Mouse (Mus musculus) kidney, embryonic 16.5 days (tissue): ENCODE results near the gene S100a5. TPM values are rescaled to one million over a fixed set of nuclear protein-coding genes. Genes with fewer than 3 reads are reported as not detected.

Experiments used
- ATAC-seq: fragments of 200-750 bp; cut with Nextera tagmentation; 2 replicates; pipeline ENCODE4 v1.8.0; 2017; ENCODE audit warnings: moderate TSS enrichment; ENCODE audit not compliant: low FRiP score, low TSS enrichment
- H3K27ac ChIP-seq: fragments of 300-500 bp; sonication (generic); 2 replicates; pipeline ENCODE4 v1.5.1; 2014; ENCODE audit warnings: low read length
- H3K27me3 ChIP-seq: fragments of 300-500 bp; sonication (generic); 2 replicates; pipeline ENCODE4 v1.6.1; 2014; ENCODE audit warnings: low read length, control low read depth, mixed read lengths; ENCODE audit not compliant: insufficient read depth
- H3K36me3 ChIP-seq: fragments of 300-500 bp; sonication (generic); 2 replicates; pipeline ENCODE4 v1.6.1; 2014; ENCODE audit warnings: low read length, control low read depth, mixed read lengths; ENCODE audit not compliant: insufficient read depth
- H3K4me1 ChIP-seq: fragments of 300-500 bp; sonication (generic); 2 replicates; pipeline ENCODE4 v1.6.1; 2014; ENCODE audit warnings: low read length, control low read depth, mixed read lengths; ENCODE audit not compliant: insufficient read depth
- H3K4me2 ChIP-seq: fragments of 300-500 bp; sonication (generic); replicated peaks from 2 replicates; pipeline ENCODE4 v1.6.1; 2014; ENCODE audit warnings: low read depth, low read length
- H3K4me3 ChIP-seq: fragments of 300-500 bp; sonication (generic); 2 replicates; pipeline ENCODE4 v1.5.1; 2014; ENCODE audit warnings: mild to moderate bottlenecking, low read length
- H3K9ac ChIP-seq: fragments of 300-500 bp; sonication (generic); replicated peaks from 2 replicates; pipeline ENCODE4 v1.6.1; 2014; ENCODE audit warnings: low read length
- H3K9me3 ChIP-seq: fragments of 300-500 bp; sonication (generic); 2 replicates; pipeline ENCODE4 v1.6.1; 2016; ENCODE audit warnings: low read length, control low read depth
- WGBS: fragments of 180-500 bp; shearing (Covaris S2); extraction: QIAGEN DNeasy Blood & Tissue Kit; methylation state at CpG from one replicate; pipeline ENCODE4 v1.1.7; 2014; 5-methylcytosine and 5-hydroxymethylcytosine counted together
- polyA plus RNA-seq: library from polyadenylated mRNA; unstranded; fragments of >200 nt; fragmentation: Nextera tagmentation; extraction: Ambion mirVana; gene quantifications from 2 replicates; pipeline ENCODE4 v1.2.1, GENCODE M21; 2015

The S100a5 gene
- polyA plus RNA-seq: 0.45 and 0.99 TPM in 2 replicates

- no peak for ATAC-seq
- no peak within 1 kb of the TSS for H3K27ac ChIP-seq
- 63% methylated on average over 3 of the region's 3 CpGs for WGBS
These were observed at the start of gene S100a5 for GRCm38 (mm10) chr3:90608223-90608622. Gene S100a5, plus strand, starts transcription at chr3:90608523.

GRCm38 (mm10) chr3:90560008-90560628, 48.2 kb upstream of the S100a5 start, which contains the start of gene S100a3:
Gene S100a3, plus strand, starts transcription at chr3:90560578.
- Histone ChIP-seq H3K36me3 (no peaks in the 10 kb centered on the region), H3K27ac (no peak within 1 kb of the TSS), H3K27me3 (no peaks in the 10 kb centered on the region), H3K4me1 (no peaks in the 10 kb centered on the region), H3K4me3 (no peak within 1 kb of the TSS), H3K4me2 (no peak within 1 kb of the TSS), H3K9ac (no peak within 1 kb of the TSS), H3K9me3 (no peaks in the 10 kb centered on the region)
- no peak for ATAC-seq
- 72% methylated on average over 6 of the region's 6 CpGs for WGBS

More at GRCm38 (mm10) chr3:90608223-90608622, at the start of gene S100a5:
- Histone ChIP-seq H3K4me3 (no peak within 1 kb of the TSS), H3K4me1 (peaks cover 25% of the 10 kb centered on the region), H3K9me3 (no peaks in the 10 kb centered on the region), H3K9ac (no peak within 1 kb of the TSS), H3K27me3 (no peaks in the 10 kb centered on the region), H3K36me3 (no peaks in the 10 kb centered on the region), H3K4me2 (no peak within 1 kb of the TSS)

- Histone ChIP-seq H3K27ac (no peak overlapping the region), H3K9me3 (no peaks in the 10 kb centered on the region), H3K4me3 (no peak overlapping the region), H3K9ac (no peak overlapping the region), H3K4me2 (no peak overlapping the region), H3K36me3 (no peaks in the 10 kb centered on the region), H3K27me3 (no peaks in the 10 kb centered on the region), H3K4me1 (no peaks in the 10 kb centered on the region)
- WGBS: 88% methylated on average over 5 of the region's 5 CpGs
- no peak for ATAC-seq
These were observed 33.6 kb upstream of the S100a5 start for GRCm38 (mm10) chr3:90574691-90575090.

- Histone ChIP-seq H3K9me3 (no peaks in the 10 kb centered on the region), H3K27ac (no peak overlapping the region), H3K4me2 (no peak overlapping the region), H3K4me3 (no peak overlapping the region), H3K9ac (no peak overlapping the region), H3K4me1 (no peaks in the 10 kb centered on the region), H3K36me3 (no peaks in the 10 kb centered on the region), H3K27me3 (no peaks in the 10 kb centered on the region)
- ATAC-seq: no peak
- 64% methylated on average over 3 of the region's 3 CpGs for WGBS
These were observed 33.0 kb upstream of the S100a5 start for GRCm38 (mm10) chr3:90575320-90575719.

DNA sequence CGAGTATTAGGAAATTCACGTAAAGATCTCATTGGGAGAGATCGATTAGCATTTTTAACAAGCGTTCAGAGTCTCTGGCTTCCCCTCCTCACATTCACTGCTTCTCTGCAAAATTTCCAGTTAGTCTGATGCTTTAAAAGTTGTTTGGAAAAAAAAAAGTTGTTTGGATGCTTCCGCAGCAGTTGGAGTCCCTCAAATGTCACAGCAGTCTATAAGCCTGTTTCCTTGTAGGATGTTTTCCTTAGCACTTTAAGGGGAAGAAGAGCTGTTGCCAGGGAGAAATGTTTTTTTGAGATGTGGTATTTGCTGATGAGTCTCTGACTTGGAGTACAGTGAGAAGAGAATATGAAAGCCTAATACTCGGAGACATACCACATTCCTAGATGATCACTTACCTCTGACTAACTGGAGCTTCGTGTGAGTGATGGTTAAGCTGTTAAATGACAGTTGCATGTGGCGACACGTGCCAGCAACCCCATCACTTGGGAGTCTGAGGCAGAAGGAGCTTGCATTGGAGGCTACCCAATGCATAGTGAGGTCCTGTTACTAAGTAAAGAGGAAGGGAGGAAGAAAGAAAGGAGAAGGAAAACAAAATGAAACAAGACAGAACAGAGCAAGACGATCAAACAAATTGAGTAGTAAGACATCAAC, 31.8 kb upstream of the S100a5 start:
- H3K36me3 ChIP-seq: no peaks in the 10 kb centered on the region
- no peak overlapping the region for H3K27ac ChIP-seq
- 60% methylated on average over 10 of the region's 10 CpGs for WGBS
- H3K27me3 ChIP-seq: no peaks in the 10 kb centered on the region
- no peak overlapping the region for H3K9ac ChIP-seq
- H3K9me3 ChIP-seq: no peaks in the 10 kb centered on the region
- H3K4me3 ChIP-seq: no peak overlapping the region
- ATAC-seq: no peak
- H3K4me1 ChIP-seq: no peaks in the 10 kb centered on the region
- no peak overlapping the region for H3K4me2 ChIP-seq

GRCm38 (mm10) chr3:90579433-90579832, 28.9 kb upstream of the S100a5 start:
- Histone ChIP-seq H3K9me3 (no peaks in the 10 kb centered on the region), H3K27me3 (no peaks in the 10 kb centered on the region), H3K4me2 (no peak overlapping the region), H3K9ac (no peak overlapping the region), H3K4me3 (no peak overlapping the region), H3K36me3 (no peaks in the 10 kb centered on the region), H3K4me1 (no peaks in the 10 kb centered on the region), H3K27ac (no peak overlapping the region)
- 32% methylated on average over 7 of the region's 7 CpGs for WGBS
- no peak for ATAC-seq

GRCm38 (mm10) chr3:90581141-90581540, 27.2 kb upstream of the S100a5 start:
- no peak overlapping the region for H3K27ac ChIP-seq
- H3K4me1 ChIP-seq: 0 out of 2 replicates have a peak, but pooled peaks cover 3% of the 10 kb centered on the region
- WGBS: 92% methylated on average over 5 of the region's 5 CpGs
- H3K36me3 ChIP-seq: no peaks in the 10 kb centered on the region
- H3K4me3 ChIP-seq: no peak overlapping the region
- H3K9ac ChIP-seq: no peak overlapping the region
- ATAC-seq: no peak
- H3K27me3 ChIP-seq: no peaks in the 10 kb centered on the region
- H3K9me3 ChIP-seq: no peaks in the 10 kb centered on the region
- no peak overlapping the region for H3K4me2 ChIP-seq

DNA sequence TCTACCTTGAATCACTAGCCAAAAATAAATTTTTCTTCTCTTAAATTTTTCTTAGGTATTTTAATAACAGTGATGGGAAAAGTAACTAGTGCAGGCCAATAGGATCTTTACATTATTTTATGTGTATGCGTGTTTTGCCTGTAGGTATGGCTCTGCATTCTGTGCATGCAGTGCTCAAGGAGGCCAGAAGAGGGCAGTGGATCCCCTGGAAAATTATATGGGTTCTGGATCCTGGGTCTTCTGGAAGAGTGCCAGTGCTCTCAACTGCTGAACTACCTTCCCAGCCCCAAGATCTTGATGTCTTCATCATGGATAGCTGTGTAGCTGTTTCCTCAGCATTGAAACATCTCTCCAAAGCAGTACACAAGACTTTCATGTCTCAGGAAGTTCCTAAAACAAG, 26.2 kb upstream of the S100a5 start:
- Histone ChIP-seq H3K4me2 (no peak overlapping the region), H3K9ac (no peak overlapping the region), H3K27ac (no peak overlapping the region), H3K27me3 (no peaks in the 10 kb centered on the region), H3K4me1 (peaks cover 6% of the 10 kb centered on the region; the same call in 1 of the 2 replicates), H3K9me3 (no peaks in the 10 kb centered on the region), H3K36me3 (no peaks in the 10 kb centered on the region), H3K4me3 (no peak overlapping the region)
- no peak for ATAC-seq
- WGBS: 94% methylated on average over 1 of the region's 1 CpGs

DNA sequence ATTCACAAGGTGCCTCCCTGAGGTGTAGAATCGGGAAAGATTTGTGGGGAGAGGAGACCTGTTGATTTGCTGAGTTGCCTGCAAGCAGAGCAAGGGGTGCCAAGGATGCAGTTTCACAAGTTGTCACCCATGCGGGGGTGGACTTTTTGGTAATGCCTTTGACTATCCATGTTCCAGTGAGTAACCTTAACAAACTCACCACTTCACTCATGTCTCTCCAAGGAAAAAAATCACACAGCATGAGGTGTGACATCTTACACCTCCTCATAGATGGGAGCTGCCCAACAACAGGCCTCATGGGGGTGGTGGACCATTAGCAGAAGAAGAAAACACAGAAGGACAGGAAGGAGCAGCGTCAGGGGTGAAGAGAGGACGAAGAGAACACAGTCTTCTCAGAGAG, 25.8 kb upstream of the S100a5 start:
- Histone ChIP-seq H3K4me2 (no peak overlapping the region), H3K4me1 (peaks cover 9% of the 10 kb centered on the region; the same call in 1 of the 2 replicates), H3K27ac (no peak overlapping the region), H3K27me3 (no peaks in the 10 kb centered on the region), H3K4me3 (no peak overlapping the region), H3K36me3 (no peaks in the 10 kb centered on the region), H3K9me3 (no peaks in the 10 kb centered on the region), H3K9ac (no peak overlapping the region)
- 72% methylated on average over 4 of the region's 4 CpGs for WGBS
- no peak for ATAC-seq

DNA sequence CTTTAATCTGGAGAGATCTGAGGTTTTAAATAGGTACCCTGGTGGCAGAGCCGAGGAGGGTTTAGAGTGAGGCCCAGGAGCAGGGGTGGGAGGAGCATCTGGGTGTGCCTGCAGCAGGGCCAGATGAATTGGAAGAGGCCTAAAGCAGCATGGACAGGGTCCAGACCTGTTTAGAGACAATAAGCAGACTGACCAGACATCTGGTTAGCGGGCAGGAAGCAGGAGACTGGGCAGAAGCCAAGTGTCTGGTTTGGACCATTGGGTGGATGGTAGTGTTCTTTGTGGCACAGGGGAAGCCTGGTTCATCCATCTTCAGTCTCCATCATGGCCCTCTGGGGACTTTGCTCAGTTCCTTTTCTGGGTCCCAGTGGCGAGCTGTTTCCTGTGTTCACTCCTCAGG, 24.4 kb upstream of the S100a5 start:
- Histone ChIP-seq H3K9ac (no peak overlapping the region), H3K9me3 (no peaks in the 10 kb centered on the region), H3K4me1 (peaks cover 12% of the 10 kb centered on the region; the same call in 1 of the 2 replicates), H3K4me2 (no peak overlapping the region), H3K4me3 (no peak overlapping the region), H3K27me3 (no peaks in the 10 kb centered on the region), H3K36me3 (no peaks in the 10 kb centered on the region), H3K27ac (no peak overlapping the region)
- no peak for ATAC-seq
- 37% methylated on average over 3 of the region's 3 CpGs for WGBS
